Mouse (Mus musculus) embryonic facial prominence, embryonic 13.5 days (tissue): ENCODE results near the gene Snx29. TPM values are rescaled to one million over a fixed set of nuclear protein-coding genes. Genes with fewer than 3 reads are reported as not detected.
"Not testable (repeated sequence)": the region's sequence is repeated elsewhere in the genome, so short reads cannot be mapped to it uniquely, and the experiment has no call there.

Experiments
- ATAC-seq: fragments of 200-750 bp; cut with Nextera tagmentation; 2 replicates; pipeline ENCODE4 v1.8.0; 2017; ENCODE audit warnings: low read depth; ENCODE audit not compliant: insufficient number of reproducible peaks, insufficient read depth, low FRiP score, low TSS enrichment
- H3K27ac ChIP-seq: fragments of 300-500 bp; sonication (generic); 2 replicates; pipeline ENCODE4 v1.5.1; 2015; ENCODE audit warnings: moderate library complexity, mild to moderate bottlenecking, inconsistent platforms
- H3K27me3 ChIP-seq: fragments of 300-500 bp; sonication (generic); 2 replicates; pipeline ENCODE4 v1.6.1; 2015; ENCODE audit warnings: mild to moderate bottlenecking, inconsistent platforms
- H3K36me3 ChIP-seq: fragments of 300-500 bp; sonication (generic); 2 replicates; pipeline ENCODE4 v1.6.1; 2015; ENCODE audit warnings: mild to moderate bottlenecking, inconsistent platforms
- H3K4me1 ChIP-seq: fragments of 300-500 bp; sonication (generic); 2 replicates; pipeline ENCODE4 v1.6.1; 2015; ENCODE audit warnings: inconsistent platforms
- H3K4me2 ChIP-seq: fragments of 300-500 bp; sonication (generic); 2 replicates; pipeline ENCODE4 v1.6.1; 2015; ENCODE audit warnings: moderate library complexity, mild to moderate bottlenecking, inconsistent platforms
- H3K4me3 ChIP-seq: fragments of 300-500 bp; sonication (generic); 2 replicates; pipeline ENCODE4 v1.5.1; 2015; ENCODE audit warnings: mild to moderate bottlenecking, inconsistent platforms
- H3K9ac ChIP-seq: fragments of 300-500 bp; sonication (generic); 2 replicates; pipeline ENCODE4 v1.6.1; 2015; ENCODE audit warnings: mild to moderate bottlenecking, inconsistent platforms
- H3K9me3 ChIP-seq: fragments of 300-500 bp; sonication (generic); 2 replicates; pipeline ENCODE4 v1.6.1; 2016; ENCODE audit warnings: inconsistent platforms
- WGBS: fragments of 180-500 bp; shearing (Covaris S2); methylation state at CpG from one replicate; pipeline ENCODE4 v1.1.7; 2015; ENCODE audit warnings: mixed read lengths; 5-methylcytosine and 5-hydroxymethylcytosine counted together
- polyA plus RNA-seq: library from polyadenylated mRNA; unstranded; fragments of >200 nt; fragmentation: Nextera tagmentation; extraction: Ambion mirVana; gene quantifications from 2 replicates; pipeline ENCODE4 v1.2.1, GENCODE M21; 2015

Snx29 gene
- polyA plus RNA-seq, 1 experiment from 2014 or later = 18.1 TPM

- Histone ChIP-seq H3K36me3 (no peaks in the 10 kb centered on the region), H3K9me3 (no peaks in the 10 kb centered on the region), H3K4me2 (no peak overlapping the region), H3K27ac (no peak overlapping the region), H3K4me3 (no peak overlapping the region), H3K4me1 (no peaks in the 10 kb centered on the region), H3K27me3 (no peaks in the 10 kb centered on the region), H3K9ac (no peak overlapping the region)
- 82% methylated on average over 8 of the region's 8 CpGs for WGBS
- ATAC-seq = no peak
These were observed 227.5 kb downstream of the Snx29 start for GRCm38 (mm10) chr16:11550043-11550725.

DNA sequence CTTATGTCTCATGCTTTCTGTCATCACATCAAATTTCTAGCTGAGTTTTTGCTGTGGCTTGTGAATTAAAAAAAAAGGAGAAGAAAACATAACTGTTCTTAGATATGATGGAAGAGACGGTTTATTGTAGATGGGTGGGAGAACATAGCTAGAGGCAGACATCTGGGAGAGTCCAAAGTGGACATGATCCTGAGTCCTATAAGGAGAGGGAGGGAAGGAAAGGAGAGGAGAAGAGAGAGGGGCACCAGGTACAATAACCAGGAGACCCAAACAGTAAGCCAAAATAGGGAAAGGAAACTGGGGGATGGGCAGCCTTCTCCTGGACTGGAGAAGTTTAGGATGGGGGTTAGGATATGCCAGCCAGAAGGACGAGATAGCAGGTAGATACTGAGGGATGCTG is 239.0 kb downstream of the Snx29 start:
- Histone ChIP-seq H3K27ac (no peak overlapping the region), H3K4me2 (no peak overlapping the region), H3K4me1 (no peaks in the 10 kb centered on the region), H3K27me3 (no peaks in the 10 kb centered on the region), H3K4me3 (no peak overlapping the region), H3K9me3 (no peaks in the 10 kb centered on the region), H3K9ac (no peak overlapping the region), H3K36me3 (no peaks in the 10 kb centered on the region)
- WGBS = 90% methylated on average over 2 of the region's 2 CpGs
- no peak for ATAC-seq

DNA sequence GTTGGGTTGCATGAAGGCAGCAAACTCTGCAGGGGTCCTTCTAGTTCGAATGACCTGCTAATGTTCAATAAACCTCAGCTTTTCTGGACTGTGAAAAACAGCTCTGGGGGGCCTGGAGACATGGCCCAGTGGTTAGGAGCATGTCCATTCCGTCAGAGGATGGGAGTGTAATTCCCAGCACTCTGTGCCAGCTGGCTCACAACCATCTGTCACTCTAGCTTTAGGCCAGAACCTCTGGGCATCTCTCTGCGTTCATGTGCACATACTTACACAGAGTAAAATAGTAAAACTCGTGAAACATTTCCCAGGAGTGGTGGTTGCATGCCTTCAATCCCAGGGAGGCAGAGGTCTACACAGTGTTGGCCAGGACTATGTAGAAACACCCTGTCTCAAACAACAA is 241.1 kb downstream of the Snx29 start:
- Histone ChIP-seq H3K36me3 (no peaks in the 10 kb centered on the region), H3K9me3 (no peaks in the 10 kb centered on the region), H3K27ac (no peak overlapping the region), H3K4me2 (no peak overlapping the region), H3K4me3 (no peak overlapping the region), H3K27me3 (no peaks in the 10 kb centered on the region), H3K4me1 (no peaks in the 10 kb centered on the region; the same call in 1 of the 2 replicates), H3K9ac (no peak overlapping the region)
- 55% methylated on average over 4 of the region's 4 CpGs for WGBS
- ATAC-seq = no peak

- Histone ChIP-seq H3K4me1 (peaks cover 2% of the 10 kb centered on the region; the same call in 1 of the 2 replicates), H3K27ac (no peak overlapping the region), H3K36me3 (no peaks in the 10 kb centered on the region), H3K4me3 (no peak overlapping the region), H3K9ac (no peak overlapping the region), H3K27me3 (no peaks in the 10 kb centered on the region), H3K9me3 (no peaks in the 10 kb centered on the region), H3K4me2 (no peak overlapping the region)
- no peak for ATAC-seq
- 70% methylated on average over 11 of the region's 11 CpGs for WGBS
These were observed 242.4 kb downstream of the Snx29 start for GRCm38 (mm10) chr16:11565126-11565525.

DNA sequence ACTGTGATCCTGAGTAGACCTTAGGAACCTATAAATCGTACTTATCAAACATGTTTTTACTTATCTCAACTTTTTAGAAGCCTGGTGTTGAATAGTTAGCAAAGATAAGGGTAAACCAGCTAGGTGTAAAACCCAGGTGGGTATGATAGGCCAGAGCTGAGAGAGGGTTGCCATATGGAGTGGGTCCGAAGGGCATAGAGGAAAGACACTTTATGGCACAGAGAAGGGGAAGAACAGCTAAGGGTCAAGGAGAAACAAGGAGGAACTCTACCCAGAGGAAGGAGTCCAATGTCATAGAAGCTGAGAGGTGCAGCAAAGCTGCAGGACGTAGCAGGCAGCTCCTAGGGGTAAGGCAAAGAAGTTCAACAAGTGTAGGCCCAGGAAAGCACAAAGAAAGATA is 244.9 kb downstream of the Snx29 start:
- no peak for ATAC-seq
- peaks cover 5% of the 10 kb centered on the region; the same call in 1 of the 2 replicates for H3K4me1 ChIP-seq
- no peak overlapping the region for H3K9ac ChIP-seq
- H3K27me3 ChIP-seq = no peaks in the 10 kb centered on the region
- WGBS = 83% methylated on average over 3 of the region's 3 CpGs
- H3K36me3 ChIP-seq = peaks cover 8% of the 10 kb centered on the region
- H3K9me3 ChIP-seq = no peaks in the 10 kb centered on the region
- H3K4me3 ChIP-seq = no peak overlapping the region
- no peak overlapping the region for H3K4me2 ChIP-seq
- no peak overlapping the region for H3K27ac ChIP-seq

DNA sequence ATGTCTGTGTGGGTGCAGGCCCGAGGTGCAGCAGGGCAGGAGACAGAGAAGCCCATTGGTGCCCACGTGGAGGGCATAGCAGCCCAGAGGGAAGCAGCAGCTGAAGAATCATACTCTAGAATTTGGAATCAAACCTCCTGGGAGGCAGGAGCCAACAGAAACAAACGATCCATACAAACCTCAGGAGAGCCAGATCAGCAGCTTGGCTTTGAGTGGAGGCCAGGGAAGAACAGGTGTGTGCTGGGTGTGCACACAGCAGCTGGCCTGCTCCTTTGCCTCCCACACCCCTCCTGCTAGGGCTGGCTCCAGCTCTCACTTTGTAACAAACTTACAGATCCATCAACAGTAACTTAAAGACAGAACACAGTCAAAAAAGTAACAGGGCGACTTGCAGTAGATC is 245.4 kb downstream of the Snx29 start:
- Histone ChIP-seq H3K27ac (no peak overlapping the region), H3K27me3 (no peaks in the 10 kb centered on the region), H3K36me3 (peaks cover 11% of the 10 kb centered on the region), H3K4me2 (no peak overlapping the region), H3K4me3 (no peak overlapping the region), H3K4me1 (peaks cover 5% of the 10 kb centered on the region; the same call in 1 of the 2 replicates), H3K9ac (no peak overlapping the region), H3K9me3 (no peaks in the 10 kb centered on the region)
- 70% methylated on average over 4 of the region's 4 CpGs for WGBS
- ATAC-seq = no peak

- Histone ChIP-seq H3K27ac (no peak overlapping the region), H3K4me2 (no peak overlapping the region), H3K27me3 (no peaks in the 10 kb centered on the region), H3K9ac (no peak overlapping the region), H3K36me3 (peaks cover 11% of the 10 kb centered on the region), H3K4me1 (peaks cover 5% of the 10 kb centered on the region; the same call in 1 of the 2 replicates), H3K4me3 (no peak overlapping the region), H3K9me3 (no peaks in the 10 kb centered on the region)
- no peak for ATAC-seq
These were observed 245.9 kb downstream of the Snx29 start for GRCm38 (mm10) chr16:11568601-11569000.

- no peak for ATAC-seq
- no peak overlapping the region for H3K4me3 ChIP-seq
- H3K27ac ChIP-seq = no peak overlapping the region
- H3K36me3 ChIP-seq = peaks cover 11% of the 10 kb centered on the region
- no peaks in the 10 kb centered on the region for H3K27me3 ChIP-seq
- peaks cover 5% of the 10 kb centered on the region; the same call in 1 of the 2 replicates for H3K4me1 ChIP-seq
- no peak overlapping the region for H3K4me2 ChIP-seq
- no peaks in the 10 kb centered on the region for H3K9me3 ChIP-seq
- H3K9ac ChIP-seq = no peak overlapping the region
- WGBS = 70% methylated on average over 6 of the region's 6 CpGs
These were observed 246.4 kb downstream of the Snx29 start for GRCm38 (mm10) chr16:11569127-11569526.

GRCm38 (mm10) chr16:11570072-11570471 is 247.4 kb downstream of the Snx29 start:
- Histone ChIP-seq H3K27me3 (no peaks in the 10 kb centered on the region), H3K4me1 (peaks cover 5% of the 10 kb centered on the region; the same call in 1 of the 2 replicates), H3K4me2 (no peak overlapping the region), H3K4me3 (no peak overlapping the region), H3K27ac (no peak overlapping the region), H3K9ac (no peak overlapping the region), H3K36me3 (peaks cover 11% of the 10 kb centered on the region), H3K9me3 (no peaks in the 10 kb centered on the region)
- WGBS = 65% methylated on average over 2 of the region's 2 CpGs
- 0 out of 2 replicates have a peak, but pooled peaks have one; percentile 10 for ATAC-seq

GRCm38 (mm10) chr16:11574517-11574916 is 251.8 kb downstream of the Snx29 start:
- no peaks in the 10 kb centered on the region for H3K9me3 ChIP-seq
- ATAC-seq = no peak
- WGBS = 74% methylated on average over 3 of the region's 3 CpGs

GRCm38 (mm10) chr16:11575733-11576132 is 253.0 kb downstream of the Snx29 start:
- 56% methylated on average over 3 of the region's 3 CpGs for WGBS

More at GRCm38 (mm10) chr16:11574517-11574916, 251.8 kb downstream of the Snx29 start:
- Histone ChIP-seq H3K4me3 (no peak overlapping the region), H3K4me2 (no peak overlapping the region), H3K4me1 (0 out of 2 replicates have a peak, but pooled peaks cover 5% of the 10 kb centered on the region), H3K36me3 (peaks cover 11% of the 10 kb centered on the region), H3K27ac (no peak overlapping the region), H3K27me3 (no peaks in the 10 kb centered on the region), H3K9ac (no peak overlapping the region)

GRCm38 (mm10) chr16:11577541-11578255 is 255.0 kb downstream of the Snx29 start:
- Histone ChIP-seq H3K4me1 (no peaks in the 10 kb centered on the region), H3K9ac (no peak overlapping the region), H3K27ac (no peak overlapping the region), H3K27me3 (no peaks in the 10 kb centered on the region), H3K4me2 (no peak overlapping the region), H3K4me3 (no peak overlapping the region), H3K9me3 (no peaks in the 10 kb centered on the region), H3K36me3 (peaks cover 1% of the 10 kb centered on the region; the same call in 1 of the 2 replicates)
- 73% methylated on average over 3 of the region's 3 CpGs for WGBS
- ATAC-seq = no peak

More at GRCm38 (mm10) chr16:11575733-11576132, 253.0 kb downstream of the Snx29 start:
- not testable (repeated sequence) for H3K9ac ChIP-seq, H3K4me2 ChIP-seq, H3K27me3 ChIP-seq, H3K4me3 ChIP-seq, H3K9me3 ChIP-seq, H3K4me1 ChIP-seq, H3K27ac ChIP-seq, ATAC-seq
- H3K36me3 ChIP-seq = peaks cover 11% of the 10 kb centered on the region
